Mouse (Mus musculus): ENCODE results near the gene U2surp.

- TF ChIP-seq CTCF (IDR thresholded peaks at IDR 0.05; ENCODE audit: borderline replicate concordance, extremely low read depth, insufficient read depth, insufficient read length) (no peak), POLR2A (IDR thresholded peaks at IDR 0.05; ENCODE audit: borderline replicate concordance, extremely low read depth, insufficient read depth, insufficient read length, poor library complexity, severe bottlenecking) (no peak)
These were observed 73.9 kb downstream of the U2surp start for GRCm38 (mm10) chr9:95437883-95438282.
